Mouse (Mus musculus): ENCODE measurements around the gene Galr3. TPM values are rescaled to one million over a fixed set of nuclear protein-coding genes. Genes with fewer than 3 reads are reported as not detected.

Galr3 gene
- total RNA-seq, 2 experiments from 2014 or later = 0.53 to 0.55 TPM

GRCm38 (mm10) chr15:79050160-79050845 is 8.6 kb downstream of the Galr3 start:
- peak in 1 of 2 experiments; percentile 50 for DNase-seq (ENCODE audit: low spot score in 2 of 2)

GRCm38 (mm10) chr15:79050964-79051363 is 9.3 kb downstream of the Galr3 start:
- no peak for DNase-seq (ENCODE audit: low spot score in 2 of 2)
- intact Hi-C loops (cut with DNase I) = no loop called here

More at GRCm38 (mm10) chr15:79050160-79050845, 8.6 kb downstream of the Galr3 start:
- intact Hi-C loops (cut with DNase I) = no loop called here

GRCm38 (mm10) chr15:79051461-79052360 is 10.0 kb downstream of the Galr3 start:
- intact Hi-C loops (cut with DNase I) = no loop called here
- no peak for DNase-seq (ENCODE audit: low spot score in 2 of 2)

- no peak for DNase-seq (ENCODE audit: low spot score in 2 of 2)
- intact Hi-C loops (cut with DNase I) = no loop called here
These were observed 10.7 kb downstream of the Galr3 start for GRCm38 (mm10) chr15:79052366-79052765.

GRCm38 (mm10) chr15:79056601-79057000 is 14.9 kb downstream of the Galr3 start:
- intact Hi-C loops (cut with DNase I) = no loop called here

GRCm38 (mm10) chr15:79057850-79058249 is 16.2 kb downstream of the Galr3 start:
- DNase-seq (ENCODE audit: low spot score in 2 of 2) = no peak

More at GRCm38 (mm10) chr15:79056601-79057000, 14.9 kb downstream of the Galr3 start:
- no peak for DNase-seq (ENCODE audit: low spot score in 2 of 2)

GRCm38 (mm10) chr15:79060887-79061565 is 19.3 kb downstream of the Galr3 start:
- intact Hi-C loops (cut with DNase I) = no loop called here
- DNase-seq (ENCODE audit: low spot score in 2 of 2) = no peak

More at GRCm38 (mm10) chr15:79057850-79058249, 16.2 kb downstream of the Galr3 start:
- intact Hi-C loops (cut with DNase I) = no loop called here

- intact Hi-C loops (cut with DNase I) = no loop called here
- DNase-seq (ENCODE audit: low spot score in 2 of 2) = peak; percentile 99 to 100
These were observed 20.9 kb downstream of the Galr3 start, which contains the start of gene Ankrd54 for GRCm38 (mm10) chr15:79062376-79063159. Gene Ankrd54, minus strand, starts transcription at chr15:79062893.

GRCm38 (mm10) chr15:79063160-79063740 is 21.6 kb downstream of the Galr3 start:
- DNase-seq (ENCODE audit: low spot score in 2 of 2) = no peak
- intact Hi-C loops (cut with DNase I) = no loop called here

GRCm38 (mm10) chr15:79065086-79065770 is 23.5 kb downstream of the Galr3 start:
- intact Hi-C loops (cut with DNase I) = no loop called here
- no peak for DNase-seq (ENCODE audit: low spot score in 2 of 2)

- intact Hi-C loops (cut with DNase I) = no loop called here
- no peak for DNase-seq (ENCODE audit: low spot score in 2 of 2)
These were observed 24.6 kb downstream of the Galr3 start for GRCm38 (mm10) chr15:79066276-79066675.

GRCm38 (mm10) chr15:79067631-79068030 is 25.9 kb downstream of the Galr3 start:
- no peak for DNase-seq (ENCODE audit: low spot score in 2 of 2)
- intact Hi-C loops (cut with DNase I) = no loop called here

- no peak for DNase-seq (ENCODE audit: low spot score in 2 of 2)
- intact Hi-C loops (cut with DNase I) = no loop called here
These were observed 26.7 kb downstream of the Galr3 start for GRCm38 (mm10) chr15:79068416-79068815.

GRCm38 (mm10) chr15:79071117-79072039 is 29.7 kb downstream of the Galr3 start:
- intact Hi-C loops (cut with DNase I) = loop anchor here (2.0 to 5.0 kb wide), 2 partner anchors 35 to 154 kb away; no protein-coding TSS in a partner anchor
- peak in 1 of 2 experiments; percentile 51 for DNase-seq (ENCODE audit: low spot score in 2 of 2)

- DNase-seq (ENCODE audit: low spot score in 2 of 2) = no peak
- intact Hi-C loops (cut with DNase I) = loop anchor here (5.0 kb wide), 1 partner anchor 156 kb away; no protein-coding TSS in a partner anchor
These were observed 32.1 kb downstream of the Galr3 start for GRCm38 (mm10) chr15:79073752-79074151.

GRCm38 (mm10) chr15:79074446-79074845 is 32.8 kb downstream of the Galr3 start:
- intact Hi-C loops (cut with DNase I) = loop anchor here (5.0 kb wide), 1 partner anchor 157 kb away; no protein-coding TSS in a partner anchor

More at GRCm38 (mm10) chr15:79074446-79074845, 32.8 kb downstream of the Galr3 start:
- no peak for DNase-seq (ENCODE audit: low spot score in 2 of 2)
